Mouse (Mus musculus): ENCODE measurements at regions not wholly inside any gene's neighbourhood (a gene's known extent, or its start where the extent isn't known, plus 50 kb on each side); places are given as distances from the start of the nearest gene placed in this dataset.

- DNase-seq = no peak
- 27% methylated on average over 10 of the region's 10 CpGs for WGBS
- Histone ChIP-seq H3K4me1 (ENCODE audit: control insufficient read depth, insufficient read depth, low read length) (no peaks in the 10 kb centered on the region), H3K27ac (ENCODE audit: insufficient read depth, low read length) (no peak overlapping the region), H3K27me3 (ENCODE audit: control insufficient read depth, insufficient read depth, low read length) (no peaks in the 10 kb centered on the region; the same call in 1 of the 2 replicates), H3K4me3 (replicated peaks; ENCODE audit: insufficient read depth, low read depth, low read length) (no peak overlapping the region)
- TF ChIP-seq CTCF (IDR thresholded peaks at IDR 0.05; ENCODE audit: borderline replicate concordance, insufficient read depth, low read depth, low read length) (no peak), POLR2A (IDR thresholded peaks at IDR 0.05; ENCODE audit: borderline replicate concordance, insufficient read depth, low read length) (no peak)
These were observed 281.2 kb downstream of the Atp23 start for GRCm38 (mm10) chr10:126619970-126620369.

GRCm38 (mm10) chr10:126612226-126612625 lies 288.9 kb downstream of the Atp23 start:
- Histone ChIP-seq H3K27me3 (ENCODE audit: control insufficient read depth, insufficient read depth, low read length) (no peaks in the 10 kb centered on the region), H3K27ac (ENCODE audit: insufficient read depth, low read length) (no peak overlapping the region), H3K4me1 (ENCODE audit: control insufficient read depth, insufficient read depth, low read length) (no peaks in the 10 kb centered on the region), H3K4me3 (replicated peaks; ENCODE audit: insufficient read depth, low read depth, low read length) (no peak overlapping the region)
- peak in 1 of 2 experiments; percentile 1 for DNase-seq
- TF ChIP-seq POLR2A (IDR thresholded peaks at IDR 0.05; ENCODE audit: borderline replicate concordance, insufficient read depth, low read length) = no peak
- no peak for TF ChIP-seq CTCF (IDR thresholded peaks at IDR 0.05; ENCODE audit: borderline replicate concordance, insufficient read depth, low read depth, low read length)
- WGBS = 24% methylated on average over 4 of the region's 4 CpGs

GRCm38 (mm10) chr10:126610506-126610905 lies 290.6 kb downstream of the Atp23 start:
- Histone ChIP-seq H3K4me1 (ENCODE audit: control insufficient read depth, insufficient read depth, low read length) (no peaks in the 10 kb centered on the region), H3K4me3 (replicated peaks; ENCODE audit: insufficient read depth, low read depth, low read length) (no peak overlapping the region), H3K27ac (ENCODE audit: insufficient read depth, low read length) (no peak overlapping the region), H3K27me3 (ENCODE audit: control insufficient read depth, insufficient read depth, low read length) (no peaks in the 10 kb centered on the region)
- TF ChIP-seq CTCF (IDR thresholded peaks at IDR 0.05; ENCODE audit: borderline replicate concordance, insufficient read depth, low read depth, low read length) = no peak
- TF ChIP-seq POLR2A (IDR thresholded peaks at IDR 0.05; ENCODE audit: borderline replicate concordance, insufficient read depth, low read length) = no peak
- 85% methylated on average over 8 of the region's 8 CpGs for WGBS
- no peak for DNase-seq

GRCm38 (mm10) chr10:126599686-126600085 lies 301.5 kb downstream of the Atp23 start:
- no peaks in the 10 kb centered on the region for H3K27me3 ChIP-seq (ENCODE audit: control insufficient read depth, insufficient read depth, low read length)
- TF ChIP-seq CTCF (IDR thresholded peaks at IDR 0.05; ENCODE audit: borderline replicate concordance, insufficient read depth, low read depth, low read length) = no peak
- no peak for TF ChIP-seq POLR2A (IDR thresholded peaks at IDR 0.05; ENCODE audit: borderline replicate concordance, insufficient read depth, low read length)
- no peaks in the 10 kb centered on the region for H3K4me1 ChIP-seq (ENCODE audit: control insufficient read depth, insufficient read depth, low read length)
- WGBS = 84% methylated on average over 2 of the region's 2 CpGs
- no peak for DNase-seq
- H3K27ac ChIP-seq (ENCODE audit: insufficient read depth, low read length) = no peak overlapping the region
- H3K4me3 ChIP-seq (replicated peaks; ENCODE audit: insufficient read depth, low read depth, low read length) = no peak overlapping the region

GRCm38 (mm10) chr10:126568155-126568554 lies 333.0 kb downstream of the Atp23 start:
- 48% methylated on average over 8 of the region's 8 CpGs for WGBS
- TF ChIP-seq POLR2A (IDR thresholded peaks at IDR 0.05; ENCODE audit: borderline replicate concordance, insufficient read depth, low read length) (no peak), CTCF (IDR thresholded peaks at IDR 0.05; ENCODE audit: borderline replicate concordance, insufficient read depth, low read depth, low read length) (no peak)
- H3K27ac ChIP-seq (ENCODE audit: insufficient read depth, low read length) = no peak overlapping the region
- no peak overlapping the region for H3K4me3 ChIP-seq (replicated peaks; ENCODE audit: insufficient read depth, low read depth, low read length)
- H3K4me1 ChIP-seq (ENCODE audit: control insufficient read depth, insufficient read depth, low read length) = no peaks in the 10 kb centered on the region
- no peak for DNase-seq
- no peaks in the 10 kb centered on the region for H3K27me3 ChIP-seq (ENCODE audit: control insufficient read depth, insufficient read depth, low read length)

- 73% methylated on average over 14 of the region's 14 CpGs for WGBS
- H3K4me3 ChIP-seq (replicated peaks; ENCODE audit: insufficient read depth, low read depth, low read length) = no peak overlapping the region
- TF ChIP-seq CTCF (IDR thresholded peaks at IDR 0.05; ENCODE audit: borderline replicate concordance, insufficient read depth, low read depth, low read length) (no peak), POLR2A (IDR thresholded peaks at IDR 0.05; ENCODE audit: borderline replicate concordance, insufficient read depth, low read length) (no peak)
- H3K27me3 ChIP-seq (ENCODE audit: control insufficient read depth, insufficient read depth, low read length) = no peaks in the 10 kb centered on the region
- no peaks in the 10 kb centered on the region for H3K4me1 ChIP-seq (ENCODE audit: control insufficient read depth, insufficient read depth, low read length)
- DNase-seq = no peak
- no peak overlapping the region for H3K27ac ChIP-seq (ENCODE audit: insufficient read depth, low read length)
These were observed 335.8 kb downstream of the Atp23 start for GRCm38 (mm10) chr10:126565326-126565725.

GRCm38 (mm10) chr10:126555080-126555479 lies 346.1 kb downstream of the Atp23 start:
- no peak for DNase-seq
- H3K27ac ChIP-seq (ENCODE audit: insufficient read depth, low read length) = no peak overlapping the region
- TF ChIP-seq POLR2A (IDR thresholded peaks at IDR 0.05; ENCODE audit: borderline replicate concordance, insufficient read depth, low read length) (no peak), CTCF (IDR thresholded peaks at IDR 0.05; ENCODE audit: borderline replicate concordance, insufficient read depth, low read depth, low read length) (no peak)
- 86% methylated on average over 7 of the region's 7 CpGs for WGBS
- no peaks in the 10 kb centered on the region for H3K27me3 ChIP-seq (ENCODE audit: control insufficient read depth, insufficient read depth, low read length)
- no peaks in the 10 kb centered on the region for H3K4me1 ChIP-seq (ENCODE audit: control insufficient read depth, insufficient read depth, low read length)
- no peak overlapping the region for H3K4me3 ChIP-seq (replicated peaks; ENCODE audit: insufficient read depth, low read depth, low read length)

- TF ChIP-seq CTCF (IDR thresholded peaks at IDR 0.05; ENCODE audit: borderline replicate concordance, insufficient read depth, low read depth, low read length) = no peak
- TF ChIP-seq POLR2A (IDR thresholded peaks at IDR 0.05; ENCODE audit: borderline replicate concordance, insufficient read depth, low read length) = no peak
- WGBS = 65% methylated on average over 3 of the region's 3 CpGs
- no peaks in the 10 kb centered on the region for H3K27me3 ChIP-seq (ENCODE audit: control insufficient read depth, insufficient read depth, low read length)
- no peak overlapping the region for H3K27ac ChIP-seq (ENCODE audit: insufficient read depth, low read length)
- DNase-seq = no peak
- no peaks in the 10 kb centered on the region for H3K4me1 ChIP-seq (ENCODE audit: control insufficient read depth, insufficient read depth, low read length)
- H3K4me3 ChIP-seq (replicated peaks; ENCODE audit: insufficient read depth, low read depth, low read length) = no peak overlapping the region
These were observed 369.2 kb downstream of the Atp23 start for GRCm38 (mm10) chr10:126531950-126532349.

Data from cerebellum, adult 2 months (tissue).